Mouse (Mus musculus) mouse embryonic stem cell (cell line): ENCODE results near the gene Muc13.

Experiments used
- in situ Hi-C, 2 experiments: fragments of 300-500 bp; cut with MboI; formaldehyde crosslinking; loops; 1 replicate in 1 of 2; 3 replicates in 1 of 2; pipeline ENCODE4 v1.14.3; 2019 to 2020; ENCODE audit warnings: low sequenced_read_pairs in 2 of 2, low pct_unique_long_range_greater_than_20kb in 1 of 2, mixed read lengths in 1 of 2; ENCODE audit not compliant: unreplicated experiment in 1 of 2

Gene Muc13

GRCm38 (mm10) chr16:33793846-33794791 is at the start of gene Muc13:
TSS of gene Muc13 (plus strand) at chr16:33794037.
- in situ Hi-C loops, result no loop called here

- in situ Hi-C loops, result loop anchor here (5.0 to 25.0 kb wide), 2 partner anchors 57 to 433 kb away; no protein-coding TSS in a partner anchor
Measured at GRCm38 (mm10) chr16:33744622-33745419, 49.0 kb upstream of the Muc13 start.

GRCm38 (mm10) chr16:33745457-33745856 is 48.4 kb upstream of the Muc13 start:
- in situ Hi-C loops, result loop anchor here (5.0 to 25.0 kb wide), 2 partner anchors 57 to 433 kb away; no protein-coding TSS in a partner anchor

- in situ Hi-C loops, result loop anchor here (5.0 to 25.0 kb wide), 2 partner anchors 56 to 434 kb away; no protein-coding TSS in a partner anchor
Measured at GRCm38 (mm10) chr16:33746074-33746676, 47.7 kb upstream of the Muc13 start.

GRCm38 (mm10) chr16:33747346-33747954 is 46.4 kb upstream of the Muc13 start:
- in situ Hi-C loops, result loop anchor here (5.0 to 25.0 kb wide), 2 partner anchors 55 to 435 kb away; no protein-coding TSS in a partner anchor

- in situ Hi-C loops, result loop anchor here (5.0 to 25.0 kb wide), 2 partner anchors 54 to 436 kb away; no protein-coding TSS in a partner anchor
Measured at GRCm38 (mm10) chr16:33747994-33748393, 45.8 kb upstream of the Muc13 start.

- in situ Hi-C loops, result no loop called here
Measured at GRCm38 (mm10) chr16:33751152-33751551, 42.7 kb upstream of the Muc13 start.

GRCm38 (mm10) chr16:33751590-33751989 is 42.2 kb upstream of the Muc13 start:
- in situ Hi-C loops, result no loop called here

GRCm38 (mm10) chr16:33752904-33753578 is 40.8 kb upstream of the Muc13 start:
- in situ Hi-C loops, result no loop called here

GRCm38 (mm10) chr16:33755293-33755692 is 38.5 kb upstream of the Muc13 start:
- in situ Hi-C loops, result no loop called here

GRCm38 (mm10) chr16:33755961-33756360 is 37.9 kb upstream of the Muc13 start:
- in situ Hi-C loops, result no loop called here

GRCm38 (mm10) chr16:33756396-33756795 is 37.4 kb upstream of the Muc13 start:
- in situ Hi-C loops, result no loop called here

GRCm38 (mm10) chr16:33759207-33759606 is 34.6 kb upstream of the Muc13 start:
- in situ Hi-C loops, result no loop called here

- in situ Hi-C loops, result no loop called here
Measured at GRCm38 (mm10) chr16:33760542-33760941, 33.3 kb upstream of the Muc13 start.

- in situ Hi-C loops, result no loop called here
Measured at GRCm38 (mm10) chr16:33760996-33761395, 32.8 kb upstream of the Muc13 start.

GRCm38 (mm10) chr16:33764501-33765193 is 29.2 kb upstream of the Muc13 start:
- in situ Hi-C loops, result no loop called here

- in situ Hi-C loops, result no loop called here
Measured at GRCm38 (mm10) chr16:33765477-33765876, 28.4 kb upstream of the Muc13 start.
